Mouse (Mus musculus): Measurements from ENCODE around the gene Tmem63b. TPM values are rescaled to one million over a fixed set of nuclear protein-coding genes. Genes with fewer than 3 reads are reported as not detected.
A peak's percentile ranks its signal among the peaks of the same experiment; 100 is the strongest.
"Not testable (repeated sequence)": the region's sequence is repeated elsewhere in the genome, so short reads cannot be mapped to it uniquely, and the experiment has no call there.

Tmem63b gene
- total and polyA plus RNA-seq, 2 experiments from 2014 or later: 131 to 228 TPM

GRCm38 (mm10) chr17:45628160-45628559 lies 58.5 kb downstream of the Tmem63b start:
- WGBS: 29% methylated on average over 3 of the region's 3 CpGs
- Histone ChIP-seq H3K9ac (no peak overlapping the region), H3K27me3 (ENCODE audit: insufficient read depth, low read length) (peaks cover 6% of the 10 kb centered on the region; the same call in 1 of the 2 replicates), H3K36me3 (ENCODE audit: insufficient read depth) (no peaks in the 10 kb centered on the region), H3K4me1 (ENCODE audit: insufficient read depth) (peaks cover 14% of the 10 kb centered on the region; the same call in 1 of the 2 replicates), H3K9me3 (ENCODE audit: low read length) (no peaks in the 10 kb centered on the region), H3K4me2 (ENCODE audit: low read depth) (no peak overlapping the region), H3K27ac (ENCODE audit: low read depth, low read length) (no peak overlapping the region), H3K4me3 (ENCODE audit: low read depth, low read length) (no peak overlapping the region)
- DNase-seq: no peak
- no peak for ATAC-seq
- no peak for TF ChIP-seq CTCF (IDR thresholded peaks at IDR 0.05; ENCODE audit: low read depth)

GRCm38 (mm10) chr17:45626577-45627134 lies 60.0 kb downstream of the Tmem63b start:
- Histone ChIP-seq H3K27ac (ENCODE audit: low read depth, low read length) (no peak overlapping the region), H3K9me3 (ENCODE audit: low read length) (no peaks in the 10 kb centered on the region), H3K4me1 (ENCODE audit: insufficient read depth) (peaks cover 14% of the 10 kb centered on the region; the same call in 1 of the 2 replicates), H3K4me3 (ENCODE audit: low read depth, low read length) (0 out of 2 replicates have a peak overlapping the region, but pooled peaks have one; percentile 16), H3K36me3 (ENCODE audit: insufficient read depth) (no peaks in the 10 kb centered on the region), H3K4me2 (ENCODE audit: low read depth) (peak overlapping the region; percentile 45), H3K9ac (no peak overlapping the region), H3K27me3 (ENCODE audit: insufficient read depth, low read length) (peaks cover 6% of the 10 kb centered on the region; the same call in 1 of the 2 replicates)
- ATAC-seq: peak; percentile 61
- DNase-seq: peak; percentile 92
- 18% methylated on average over 15 of the region's 15 CpGs for WGBS
- peak; percentile 93 for TF ChIP-seq CTCF (IDR thresholded peaks at IDR 0.05; ENCODE audit: low read depth)

DNA sequence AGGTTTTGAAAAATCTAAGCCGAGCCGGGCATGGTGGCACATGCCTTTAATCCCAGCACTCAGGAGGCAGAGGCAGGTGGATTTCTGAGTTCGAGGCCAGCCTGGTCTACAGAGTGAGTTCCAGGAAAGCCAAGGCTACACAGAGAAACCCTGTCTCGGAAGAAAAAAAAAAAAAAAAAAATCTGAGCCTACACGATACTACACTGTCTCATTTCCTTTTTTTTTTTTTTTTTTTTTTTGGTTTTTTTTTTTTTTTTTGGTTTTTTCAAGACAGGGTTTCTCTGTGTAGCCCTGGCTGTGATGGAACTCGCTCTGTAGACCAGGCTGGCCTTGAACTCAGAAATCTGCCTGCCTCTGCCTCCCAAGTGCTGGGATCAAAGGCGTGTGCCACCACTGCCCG lies 63.3 kb downstream of the Tmem63b start:
- 92% methylated on average over 8 of the region's 8 CpGs for WGBS

DNA sequence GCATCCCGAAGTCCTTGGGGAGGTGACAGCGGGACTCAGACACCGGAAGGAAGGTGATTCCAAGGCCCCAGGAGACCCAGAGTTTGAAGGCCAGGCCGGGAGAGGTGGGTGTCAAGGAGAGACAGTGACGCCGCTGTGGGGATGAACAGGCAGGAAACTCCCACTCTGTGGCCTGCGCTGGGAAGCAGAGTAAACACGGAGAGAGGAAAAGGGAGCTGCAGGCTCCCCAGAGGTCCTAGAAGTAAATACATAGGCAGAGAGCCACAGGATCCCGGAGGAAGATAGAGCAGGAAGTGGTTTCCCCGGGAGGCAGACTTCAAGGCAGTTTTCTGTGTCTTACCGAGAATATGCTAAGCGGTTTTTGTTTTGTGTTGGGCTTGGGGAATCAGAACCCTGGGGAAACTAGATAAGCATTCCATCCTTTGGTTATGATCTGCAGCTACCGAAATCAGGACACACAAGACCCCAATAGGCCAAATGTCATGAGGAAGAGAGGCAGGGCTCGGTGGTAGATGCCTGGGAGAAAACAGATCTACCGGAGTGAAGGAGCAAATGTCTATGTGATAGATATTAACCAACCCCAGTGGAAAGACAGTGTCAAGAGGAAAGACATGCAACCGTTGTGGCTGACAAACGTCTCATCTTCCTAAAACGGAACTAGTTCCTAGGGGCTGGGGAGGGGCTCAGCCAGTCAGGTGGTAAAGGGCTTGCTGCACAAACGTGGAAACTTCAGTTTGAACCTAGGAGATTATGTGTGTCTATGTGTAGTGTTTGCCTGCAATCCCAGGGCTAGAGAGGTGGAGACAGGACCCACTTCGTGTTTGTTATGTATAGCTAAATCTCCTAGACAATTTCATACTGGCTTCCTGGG lies 67.1 kb downstream of the Tmem63b start:
- Histone ChIP-seq H3K4me1 (ENCODE audit: insufficient read depth) (no peaks in the 10 kb centered on the region), H3K4me3 (ENCODE audit: low read depth, low read length) (no peak overlapping the region), H3K36me3 (ENCODE audit: insufficient read depth) (no peaks in the 10 kb centered on the region), H3K27me3 (ENCODE audit: insufficient read depth, low read length) (no peaks in the 10 kb centered on the region), H3K27ac (ENCODE audit: low read depth, low read length) (no peak overlapping the region), H3K9ac (no peak overlapping the region), H3K4me2 (ENCODE audit: low read depth) (no peak overlapping the region), H3K9me3 (ENCODE audit: low read length) (no peaks in the 10 kb centered on the region)
- TF ChIP-seq CTCF (IDR thresholded peaks at IDR 0.05; ENCODE audit: low read depth): no peak
- 39% methylated on average over 20 of the region's 20 CpGs for WGBS
- ATAC-seq (no peak), DNase-seq (no peak)

More for the DNA sequence above, 63.3 kb downstream of the Tmem63b start:
- H3K9ac ChIP-seq; H3K36me3 ChIP-seq (ENCODE audit: insufficient read depth); H3K27ac ChIP-seq (ENCODE audit: low read depth, low read length); H3K4me3 ChIP-seq (ENCODE audit: low read depth, low read length); H3K4me1 ChIP-seq (ENCODE audit: insufficient read depth); H3K9me3 ChIP-seq (ENCODE audit: low read length); H3K4me2 ChIP-seq (ENCODE audit: low read depth); DNase-seq; H3K27me3 ChIP-seq (ENCODE audit: insufficient read depth, low read length); ATAC-seq: not testable (repeated sequence)

GRCm38 (mm10) chr17:45618941-45619385 lies 67.7 kb downstream of the Tmem63b start:
- ATAC-seq (no peak), DNase-seq (no peak)
- Histone ChIP-seq H3K27ac (ENCODE audit: low read depth, low read length) (no peak overlapping the region), H3K36me3 (ENCODE audit: insufficient read depth) (no peaks in the 10 kb centered on the region), H3K4me1 (ENCODE audit: insufficient read depth) (no peaks in the 10 kb centered on the region), H3K27me3 (ENCODE audit: insufficient read depth, low read length) (no peaks in the 10 kb centered on the region), H3K9me3 (ENCODE audit: low read length) (no peaks in the 10 kb centered on the region), H3K4me2 (ENCODE audit: low read depth) (no peak overlapping the region), H3K9ac (no peak overlapping the region), H3K4me3 (ENCODE audit: low read depth, low read length) (no peak overlapping the region)
- 22% methylated on average over 8 of the region's 8 CpGs for WGBS
- TF ChIP-seq CTCF (IDR thresholded peaks at IDR 0.05; ENCODE audit: low read depth): no peak

DNA sequence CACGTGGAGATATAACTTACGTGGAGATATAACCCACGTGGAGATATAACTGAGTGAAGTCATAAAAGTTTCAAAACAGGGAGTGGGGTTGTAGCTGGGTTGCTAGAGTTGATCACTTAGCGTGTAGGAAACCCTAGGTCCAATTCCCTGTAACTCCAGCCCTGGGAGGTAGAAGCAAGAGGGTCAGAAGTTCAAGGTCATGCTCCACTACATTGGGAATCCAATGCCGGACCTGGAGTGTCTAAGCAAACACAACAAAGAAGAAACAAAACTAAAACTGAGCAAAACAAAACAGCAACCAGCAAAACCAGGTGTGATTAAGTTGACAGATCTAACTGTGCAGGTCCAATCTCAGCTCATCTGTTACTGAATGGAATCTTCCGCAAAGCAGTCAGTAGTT lies 69.0 kb downstream of the Tmem63b start:
- no peak for TF ChIP-seq CTCF (IDR thresholded peaks at IDR 0.05; ENCODE audit: low read depth)
- no peak overlapping the region for H3K9ac ChIP-seq
- no peaks in the 10 kb centered on the region for H3K36me3 ChIP-seq (ENCODE audit: insufficient read depth)
- DNase-seq (no peak), ATAC-seq (no peak)
- no peak overlapping the region for H3K27ac ChIP-seq (ENCODE audit: low read depth, low read length)
- H3K27me3 ChIP-seq (ENCODE audit: insufficient read depth, low read length): no peaks in the 10 kb centered on the region
- H3K4me1 ChIP-seq (ENCODE audit: insufficient read depth): no peaks in the 10 kb centered on the region
- H3K4me2 ChIP-seq (ENCODE audit: low read depth): no peak overlapping the region
- H3K4me3 ChIP-seq (ENCODE audit: low read depth, low read length): no peak overlapping the region
- WGBS: 89% methylated on average over 6 of the region's 6 CpGs
- no peaks in the 10 kb centered on the region for H3K9me3 ChIP-seq (ENCODE audit: low read length)

DNA sequence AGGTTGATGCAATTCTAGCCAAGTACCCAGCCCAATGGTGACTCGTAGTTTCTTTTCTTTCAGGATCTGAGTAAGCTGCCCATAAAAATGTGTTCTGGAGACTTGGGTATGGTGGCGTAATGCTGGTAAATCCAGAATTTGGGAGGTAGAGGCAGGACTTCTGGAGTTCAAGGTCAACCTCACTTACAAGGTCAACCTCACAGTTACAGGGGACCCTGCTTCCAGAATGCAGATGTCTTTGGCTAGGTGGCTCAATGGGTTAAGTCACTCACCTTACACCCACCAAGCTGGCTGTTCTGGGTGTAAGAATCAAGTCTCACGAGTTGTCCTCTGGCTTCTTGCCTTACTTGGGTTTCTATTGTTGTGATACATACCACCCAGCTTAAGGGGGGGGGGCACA lies 70.0 kb downstream of the Tmem63b start:
- Histone ChIP-seq H3K4me2 (ENCODE audit: low read depth) (no peak overlapping the region), H3K27me3 (ENCODE audit: insufficient read depth, low read length) (no peaks in the 10 kb centered on the region), H3K27ac (ENCODE audit: low read depth, low read length) (no peak overlapping the region), H3K4me1 (ENCODE audit: insufficient read depth) (no peaks in the 10 kb centered on the region), H3K36me3 (ENCODE audit: insufficient read depth) (no peaks in the 10 kb centered on the region), H3K4me3 (ENCODE audit: low read depth, low read length) (no peak overlapping the region), H3K9me3 (ENCODE audit: low read length) (no peaks in the 10 kb centered on the region), H3K9ac (no peak overlapping the region)
- no peak for DNase-seq
- no peak for ATAC-seq
- TF ChIP-seq CTCF (IDR thresholded peaks at IDR 0.05; ENCODE audit: low read depth): no peak
- WGBS: 79% methylated on average over 3 of the region's 3 CpGs
